Mouse (Mus musculus) gastrocnemius, postnatal 4 days (tissue): ENCODE results near the gene Mybpc1. TPM values are rescaled to one million over a fixed set of nuclear protein-coding genes. Genes with fewer than 3 reads are reported as not detected.
"Not testable (repeated sequence)": the region's sequence is repeated elsewhere in the genome, so short reads cannot be mapped to it uniquely, and the experiment has no call there.

Experiments used
- DNase-seq, 2 experiments: peaks; one replicate each; pipeline ENCODE4 v3.0.0; 2021 to 2022; ENCODE audit warnings: low spot score in 2 of 2, mixed read lengths in 2 of 2
- total RNA-seq, 2 experiments: library from RNA; stranded (reverse); gene quantifications; 2 replicates each; pipeline ENCODE4 v1.2.3; 2021

Gene Mybpc1
- total RNA-seq, 2 experiments from 2014 or later, result 2,325 to 2,389 TPM

- DNase-seq, result no peak
Measured at GRCm38 (mm10) chr10:88557046-88557445, 47.9 kb downstream of the Mybpc1 start.

- no peak for DNase-seq
Measured at GRCm38 (mm10) chr10:88552738-88553137, 52.2 kb downstream of the Mybpc1 start.

GRCm38 (mm10) chr10:88550225-88550624 is 54.7 kb downstream of the Mybpc1 start:
- DNase-seq, result no peak

GRCm38 (mm10) chr10:88547635-88548034 is 57.3 kb downstream of the Mybpc1 start:
- no peak for DNase-seq

- no peak for DNase-seq
Measured at GRCm38 (mm10) chr10:88530631-88531030, 74.3 kb downstream of the Mybpc1 start.

GRCm38 (mm10) chr10:88524016-88524415 is 80.9 kb downstream of the Mybpc1 start:
- DNase-seq, result no peak

GRCm38 (mm10) chr10:88523212-88523611 is 81.7 kb downstream of the Mybpc1 start:
- no peak for DNase-seq

- DNase-seq, result no peak
Measured at GRCm38 (mm10) chr10:88522795-88523194, 82.2 kb downstream of the Mybpc1 start.

- DNase-seq, result not testable (repeated sequence)
Measured at GRCm38 (mm10) chr10:88515049-88515448, 89.9 kb downstream of the Mybpc1 start.

GRCm38 (mm10) chr10:88514495-88514894 is 90.5 kb downstream of the Mybpc1 start:
- peak; percentile 49 to 62 for DNase-seq

GRCm38 (mm10) chr10:88513574-88514135 is 91.3 kb downstream of the Mybpc1 start:
- DNase-seq, result no peak

GRCm38 (mm10) chr10:88511355-88511754 is 93.6 kb downstream of the Mybpc1 start:
- no peak for DNase-seq

- no peak for DNase-seq
Measured at GRCm38 (mm10) chr10:88510503-88511271, 94.3 kb downstream of the Mybpc1 start.

GRCm38 (mm10) chr10:88507691-88508143 is 97.2 kb downstream of the Mybpc1 start:
- DNase-seq, result no peak

- no peak for DNase-seq
Measured at GRCm38 (mm10) chr10:88505256-88505655, 99.7 kb downstream of the Mybpc1 start.

GRCm38 (mm10) chr10:88504481-88504880 is 100.5 kb downstream of the Mybpc1 start:
- no peak for DNase-seq

GRCm38 (mm10) chr10:88503421-88504314 is 101.3 kb downstream of the Mybpc1 start, which contains the start of gene Chpt1:
TSS of gene Chpt1 (minus strand) at chr10:88504073.
- DNase-seq, result peak; percentile 88 to 90

- DNase-seq, result no peak
Measured at GRCm38 (mm10) chr10:88502919-88503318, 102.0 kb downstream of the Mybpc1 start.

GRCm38 (mm10) chr10:88501886-88502765 is 102.8 kb downstream of the Mybpc1 start:
- DNase-seq, result no peak

GRCm38 (mm10) chr10:88501370-88501769 is 103.6 kb downstream of the Mybpc1 start:
- DNase-seq, result no peak

GRCm38 (mm10) chr10:88499993-88500392 is 105.0 kb downstream of the Mybpc1 start:
- no peak for DNase-seq
